Mouse (Mus musculus) thymus, adult 2 months (tissue): Measurements from ENCODE around the gene Nudt6. TPM values are rescaled to one million over a fixed set of nuclear protein-coding genes. Genes with fewer than 3 reads are reported as not detected.

Experiments used
- DNase-seq: peaks from one replicate; pipeline ENCODE4 v3.0.0; 2021
- H3K27ac ChIP-seq: fragments of 200-500 bp; 2 replicates; pipeline ENCODE4 v1.5.1; 2012; ENCODE audit warnings: low read length, control low read depth; ENCODE audit not compliant: control insufficient read depth, insufficient read depth
- H3K27me3 ChIP-seq: fragments of 200-500 bp; 2 replicates; pipeline ENCODE4 v1.6.1; 2012; ENCODE audit warnings: mild to moderate bottlenecking, low read length, moderate library complexity, mixed read lengths; ENCODE audit not compliant: control insufficient read depth, insufficient read depth
- H3K36me3 ChIP-seq: fragments of 200-500 bp; 2 replicates; pipeline ENCODE4 v1.6.1; 2012; ENCODE audit warnings: mild to moderate bottlenecking, low read length, moderate library complexity; ENCODE audit not compliant: control insufficient read depth, insufficient read depth
- H3K4me1 ChIP-seq: fragments of 200-500 bp; replicated peaks from 2 replicates; pipeline ENCODE4 v1.6.1; 2012; ENCODE audit warnings: low read length; ENCODE audit not compliant: control insufficient read depth, insufficient read depth
- H3K4me3 ChIP-seq: fragments of 200-500 bp; 2 replicates; pipeline ENCODE4 v1.5.1; 2012; ENCODE audit warnings: mild to moderate bottlenecking, low read length, control low read depth, moderate library complexity; ENCODE audit not compliant: control insufficient read depth, insufficient read depth
- CTCF ChIP-seq: fragments of 200-500 bp; IDR thresholded peaks from 2 replicates; pipeline ENCODE4 v1.5.1; 2012; ENCODE audit warnings: mild to moderate bottlenecking, control low read depth, low read length, moderate library complexity, borderline replicate concordance; ENCODE audit not compliant: control insufficient read depth, poor library complexity, insufficient read depth; ENCODE audit errors: extremely low read depth
- POLR2A ChIP-seq: fragments of 200-500 bp; IDR thresholded peaks from 2 replicates; pipeline ENCODE4 v1.6.1; 2012; ENCODE audit warnings: mild to moderate bottlenecking, low read length, control low read depth, moderate library complexity; ENCODE audit not compliant: control insufficient read depth, poor library complexity, insufficient read depth; ENCODE audit errors: extremely low read depth
- WGBS: fragments of 180-500 bp; shearing (Covaris S2); methylation state at CpG from one replicate; pipeline ENCODE4 v1.1.7; 2018; 5-methylcytosine and 5-hydroxymethylcytosine counted together
- polyA plus RNA-seq: library from polyadenylated mRNA; depleted of rRNA; stranded (reverse); fragments of >200 nt; gene quantifications from 2 replicates; pipeline ENCODE4 v1.2.3, GENCODE M21; 2012

The Nudt6 gene
- polyA plus RNA-seq, 1 experiment, result 18.7 TPM

GRCm38 (mm10) chr3:37426069-37426468, 6.1 kb upstream of the Nudt6 start:
- H3K36me3 ChIP-seq, result peaks cover 13% of the 10 kb centered on the region; the same call in 1 of the 2 replicates
- no peak overlapping the region for H3K27ac ChIP-seq
- no peak overlapping the region for H3K4me3 ChIP-seq
- H3K27me3 ChIP-seq, result no peaks in the 10 kb centered on the region
- no peak for DNase-seq
- H3K4me1 ChIP-seq, result no peaks in the 10 kb centered on the region
- TF ChIP-seq POLR2A (no peak), CTCF (no peak)
- WGBS, result 98% methylated on average over 3 of the region's 3 CpGs

- Histone ChIP-seq H3K4me3 (no peak overlapping the region; the same call in 1 of the 2 replicates), H3K4me1 (peaks cover 4% of the 10 kb centered on the region), H3K27me3 (no peaks in the 10 kb centered on the region), H3K27ac (no peak overlapping the region), H3K36me3 (peaks cover 3% of the 10 kb centered on the region; the same call in 1 of the 2 replicates)
- DNase-seq, result no peak
- TF ChIP-seq CTCF (no peak), POLR2A (no peak)
- 16% methylated on average over 3 of the region's 3 CpGs for WGBS
Observed at GRCm38 (mm10) chr3:37421179-37421578, 1.2 kb upstream of the Nudt6 start.

- no peak overlapping the region for H3K27ac ChIP-seq
- peaks cover 4% of the 10 kb centered on the region for H3K4me1 ChIP-seq
- H3K27me3 ChIP-seq, result no peaks in the 10 kb centered on the region
- no peak for DNase-seq
- peak overlapping the region; percentile 73 for H3K4me3 ChIP-seq
- no peak for TF ChIP-seq POLR2A
- no peak for TF ChIP-seq CTCF
- no peaks in the 10 kb centered on the region for H3K36me3 ChIP-seq
- under 1% methylated on average over 24 of the region's 24 CpGs for whole genome bisulfite sequencing
Observed at GRCm38 (mm10) chr3:37420641-37421040, 630 bp upstream of the Nudt6 start.

- peak; percentile 98 for DNase-seq
- 1% methylated on average over 50 of the region's 50 CpGs for WGBS
- Histone ChIP-seq H3K4me3 (peak within 1 kb of the TSS; percentile 73), H3K4me1 (peaks cover 4% of the 10 kb centered on the region), H3K27me3 (no peaks in the 10 kb centered on the region), H3K36me3 (no peaks in the 10 kb centered on the region), H3K27ac (peak within 1 kb of the TSS; percentile 48)
- TF ChIP-seq CTCF (no peak), POLR2A (peak; percentile 73)
Observed at GRCm38 (mm10) chr3:37419458-37419991, 486 bp downstream of the Nudt6 start, which contains the start of gene Spata5. Spata5 (plus strand) TSS chr3:37419896.

- Histone ChIP-seq H3K27me3 (no peaks in the 10 kb centered on the region), H3K36me3 (no peaks in the 10 kb centered on the region), H3K27ac (peak overlapping the region; percentile 48), H3K4me3 (peak overlapping the region; percentile 71), H3K4me1 (peaks cover 4% of the 10 kb centered on the region)
- WGBS, result under 1% methylated on average over 30 of the region's 30 CpGs
- no peak for DNase-seq
- TF ChIP-seq POLR2A (no peak), CTCF (no peak)
Observed at GRCm38 (mm10) chr3:37418961-37419457, 1.0 kb downstream of the Nudt6 start.

GRCm38 (mm10) chr3:37418341-37418740, 1.7 kb downstream of the Nudt6 start:
- no peak overlapping the region for H3K27ac ChIP-seq
- no peak for DNase-seq
- no peaks in the 10 kb centered on the region for H3K27me3 ChIP-seq
- no peak overlapping the region for H3K4me3 ChIP-seq
- H3K4me1 ChIP-seq, result peaks cover 4% of the 10 kb centered on the region
- WGBS, result 74% methylated on average over 5 of the region's 5 CpGs
- TF ChIP-seq CTCF (no peak), POLR2A (no peak)
- no peaks in the 10 kb centered on the region for H3K36me3 ChIP-seq
